In genomic region chr6:83006114-83006513, GRCm38 (mm10) we compare ENCODE assay signal across 24 mouse cellular contexts. TPM values are rescaled to one million over a fixed set of nuclear protein-coding genes. Genes with fewer than 3 reads are reported as not detected.
A peak's percentile ranks its signal among the peaks of the same experiment; 100 is the strongest.
DNase-seq lines count a peak whose midpoint lies in the region; ATAC-seq and TF ChIP-seq lines count a peak whose summit lies in the region.
"Had no signal": no experiment of that assay in that cellular context is flagged by ENCODE, and none has a peak within 500 bp of the region (broad histone marks: within the 10 kb centered on the region; RNA-seq: fewer than 3 reads in every experiment).

No protein-coding gene starts in this region.

- H3K4me1 ChIP-seq in megakaryocyte, embryonic 14.5 days = peaks cover 94% of the 10 kb centered on the region
- H3K4me1 ChIP-seq in forebrain, postnatal 0 days (ENCODE audit: insufficient read depth) = no peaks in the 10 kb centered on the region
- H3K4me1 ChIP-seq: forebrain, embryonic 15.5 days; limb, embryonic 12.5 days; midbrain, embryonic 15.5 days; neural tube, embryonic 15.5 days had no signal

- DNase-seq in gastrocnemius, adult 2 months = no peak
- no peak for DNase-seq in gastrocnemius, adult 18-20 months (ENCODE audit: low spot score)
- DNase-seq in Muller cell, postnatal 12 days (ENCODE audit: inconsistent ontology term) = peak; percentile 59
- no peak for DNase-seq in lung, postnatal 25 days (ENCODE audit: low spot score)
- DNase-seq in layer of hippocampus, adult 11-12 months (ENCODE audit: low spot score) = no peak
- DNase-seq in forebrain, postnatal 0 days = no peak
- DNase-seq: adrenal gland, adult 2 months; cerebellum, adult 9-11 months; heart, postnatal 10 days; kidney, postnatal 4 days; lung, adult 2 months; right cerebral cortex, postnatal 25 days had no signal

- H3K36me3 ChIP-seq in megakaryocyte, embryonic 14.5 days (replicated peaks; ENCODE audit: low read length) = no peaks in the 10 kb centered on the region
- no peaks in the 10 kb centered on the region for H3K36me3 ChIP-seq in forebrain, postnatal 0 days (ENCODE audit: insufficient read depth)
- H3K36me3 ChIP-seq: embryonic facial prominence, embryonic 12.5 days; forebrain, embryonic 15.5 days; kidney, embryonic 15.5 days; limb, embryonic 12.5 days; midbrain, embryonic 15.5 days; neural tube, embryonic 15.5 days had no signal

- no peak overlapping the region for H3K4me2 ChIP-seq in forebrain, postnatal 0 days (ENCODE audit: low read depth)
- H3K4me2 ChIP-seq: embryonic facial prominence, embryonic 12.5 days; forebrain, embryonic 15.5 days; heart, embryonic 11.5 days; hindbrain, embryonic 14.5 days; kidney, embryonic 15.5 days; limb, embryonic 12.5 days; midbrain, embryonic 15.5 days; neural tube, embryonic 15.5 days had no signal

- no peak overlapping the region for H3K9ac ChIP-seq in forebrain, postnatal 0 days
- H3K9ac ChIP-seq: embryonic facial prominence, embryonic 12.5 days; forebrain, embryonic 15.5 days; hindbrain, embryonic 14.5 days; kidney, embryonic 15.5 days; limb, embryonic 12.5 days; midbrain, embryonic 15.5 days; neural tube, embryonic 15.5 days had no signal

- H3K4me3 ChIP-seq in gastrocnemius, adult 2 months = no peak overlapping the region
- H3K4me3 ChIP-seq in megakaryocyte, embryonic 14.5 days (replicated peaks) = peak overlapping the region; percentile 17
- no peak overlapping the region for H3K4me3 ChIP-seq in forebrain, postnatal 0 days (ENCODE audit: low read depth, low read length)
- H3K4me3 ChIP-seq: embryonic facial prominence, embryonic 12.5 days; erythroblast, embryonic 14.5 days; forebrain, embryonic 15.5 days; kidney, embryonic 15.5 days; limb, embryonic 12.5 days; midbrain, embryonic 15.5 days; neural tube, embryonic 15.5 days had no signal

- ATAC-seq in granulocyte monocyte progenitor cell, adult 5-6 weeks (replicated peaks; ENCODE audit: poor library complexity, severe bottlenecking) = peak; percentile 64
- ATAC-seq in forebrain, postnatal 0 days = no peak
- ATAC-seq: forebrain, embryonic 15.5 days; midbrain, embryonic 15.5 days had no signal

- peak overlapping the region; percentile 48 for H3K27ac ChIP-seq in gastrocnemius, adult 2 months
- no peak overlapping the region for H3K27ac ChIP-seq in forebrain, postnatal 0 days (ENCODE audit: low read depth, low read length)
- H3K27ac ChIP-seq: embryonic facial prominence, embryonic 12.5 days; forebrain, embryonic 15.5 days; hindbrain, embryonic 14.5 days; kidney, embryonic 15.5 days; limb, embryonic 12.5 days; midbrain, embryonic 15.5 days; neural tube, embryonic 15.5 days; stomach, postnatal 0 days had no signal

- WGBS in forebrain, postnatal 0 days = 87% methylated on average over 6 of the region's 6 CpGs

- no peaks in the 10 kb centered on the region for H3K27me3 ChIP-seq in megakaryocyte, embryonic 14.5 days (replicated peaks)
- no peaks in the 10 kb centered on the region for H3K27me3 ChIP-seq in forebrain, postnatal 0 days (ENCODE audit: insufficient read depth, low read length)
- H3K27me3 ChIP-seq: embryonic facial prominence, embryonic 12.5 days; forebrain, embryonic 15.5 days; kidney, embryonic 15.5 days; limb, embryonic 12.5 days; midbrain, embryonic 15.5 days; neural tube, embryonic 15.5 days had no signal

- intact Hi-C loops in gastrocnemius, adult 2 months (cut with DNase I) = no loop called here

- TF ChIP-seq CTCF in gastrocnemius, adult 2 months (IDR thresholded peaks at IDR 0.05) = no peak
- TF ChIP-seq CTCF in forebrain, postnatal 0 days (IDR thresholded peaks at IDR 0.05; ENCODE audit: low read depth) = no peak

- H3K9me3 ChIP-seq in megakaryocyte, embryonic 14.5 days = no peaks in the 10 kb centered on the region
- no peaks in the 10 kb centered on the region for H3K9me3 ChIP-seq in forebrain, postnatal 0 days (ENCODE audit: low read length)
- H3K9me3 ChIP-seq: embryonic facial prominence, embryonic 12.5 days; forebrain, embryonic 15.5 days; kidney, embryonic 15.5 days; limb, embryonic 12.5 days; midbrain, embryonic 15.5 days; neural tube, embryonic 15.5 days had no signal

RNA-seq across cellular contexts. Expression of gene Dok1, which starts 27.2 kb away (rescaled TPM):
- total RNA-seq in gastrocnemius, adult 2 months (2021) = 1 to 10 TPM; 1.3 to 4.1 TPM
- total RNA-seq in gastrocnemius, adult 18-20 months (2021) = 1 to 10 TPM; 1.1 to 1.4 TPM
- total RNA-seq in granulocyte monocyte progenitor cell, adult 5-6 weeks (2014; fragmentation: Nextera tagmentation) = 18.7 and 25.8 TPM in 2 replicates
- total RNA-seq in granulocyte monocyte progenitor cell, adult 5-6 weeks (2017) = 9.0 and 16.1 TPM in 2 replicates
- 159 and 256 TPM in 2 replicates for polyA plus RNA-seq in megakaryocyte, embryonic 14.5 days (2012; ENCODE audit: insufficient read depth, low replicate concordance)
- total RNA-seq in forebrain, postnatal 0 days (2014; rRNA removed) = 3.3 and 3.6 TPM in 2 replicates
- polyA plus RNA-seq in forebrain, postnatal 0 days (2015; fragmentation: Nextera tagmentation; extraction: Ambion mirVana) = 1.4 and 1.5 TPM in 2 replicates

RNA-seq across cellular contexts. Expression of gene Loxl3, which starts 27.9 kb away (rescaled TPM):
- total RNA-seq in gastrocnemius, adult 2 months (2021) = 1 to 10 TPM; 2.1 to 3.5 TPM
- 1 to 10 TPM; 1.2 to 1.4 TPM for total RNA-seq in gastrocnemius, adult 18-20 months (2021)
- total RNA-seq in granulocyte monocyte progenitor cell, adult 5-6 weeks (2014; fragmentation: Nextera tagmentation) = 9.0 TPM in 1 of 2 replicates, not detected in the other
- 0.46 and 2.2 TPM in 2 replicates for total RNA-seq in granulocyte monocyte progenitor cell, adult 5-6 weeks (2017)
- 0.40 and 4.2 TPM in 2 replicates for polyA plus RNA-seq in megakaryocyte, embryonic 14.5 days (2012; ENCODE audit: insufficient read depth, low replicate concordance)
- 3.5 and 4.7 TPM in 2 replicates for total RNA-seq in forebrain, postnatal 0 days (2014; rRNA removed)
- 4.3 and 4.5 TPM in 2 replicates for polyA plus RNA-seq in forebrain, postnatal 0 days (2015; fragmentation: Nextera tagmentation; extraction: Ambion mirVana)

RNA-seq across cellular contexts. Expression of gene Aup1, which starts 48.2 kb away (rescaled TPM):
- 100 to 1,000 TPM in 1 of 2 experiments, 10 to 100 TPM in 1; 94.5 to 101 TPM for total RNA-seq in gastrocnemius, adult 2 months (2021)
- 100 to 1,000 TPM in 1 of 2 experiments, 10 to 100 TPM in 1; 94.0 to 101 TPM for total RNA-seq in gastrocnemius, adult 18-20 months (2021)
- 235 and 242 TPM in 2 replicates for total RNA-seq in granulocyte monocyte progenitor cell, adult 5-6 weeks (2014; fragmentation: Nextera tagmentation)
- total RNA-seq in granulocyte monocyte progenitor cell, adult 5-6 weeks (2017) = 120 and 136 TPM in 2 replicates
- polyA plus RNA-seq in megakaryocyte, embryonic 14.5 days (2012; ENCODE audit: insufficient read depth, low replicate concordance) = 1,695 and 4,915 TPM in 2 replicates
- total RNA-seq in forebrain, postnatal 0 days (2014; rRNA removed) = 85.9 and 146 TPM in 2 replicates
- 126 and 129 TPM in 2 replicates for polyA plus RNA-seq in forebrain, postnatal 0 days (2015; fragmentation: Nextera tagmentation; extraction: Ambion mirVana)

RNA-seq across cellular contexts. Expression of gene Htra2, which starts 49.0 kb away (rescaled TPM):
- total RNA-seq in gastrocnemius, adult 2 months (2021) = 10 to 100 TPM; 14.1 to 21.5 TPM
- 10 to 100 TPM; 15.3 to 17.4 TPM for total RNA-seq in gastrocnemius, adult 18-20 months (2021)
- 96.9 and 114 TPM in 2 replicates for total RNA-seq in granulocyte monocyte progenitor cell, adult 5-6 weeks (2014; fragmentation: Nextera tagmentation)
- 66.2 and 81.3 TPM in 2 replicates for total RNA-seq in granulocyte monocyte progenitor cell, adult 5-6 weeks (2017)
- 27.7 and 49.5 TPM in 2 replicates for polyA plus RNA-seq in megakaryocyte, embryonic 14.5 days (2012; ENCODE audit: insufficient read depth, low replicate concordance)
- 46.1 and 47.0 TPM in 2 replicates for total RNA-seq in forebrain, postnatal 0 days (2014; rRNA removed)
- 75.1 and 81.0 TPM in 2 replicates for polyA plus RNA-seq in forebrain, postnatal 0 days (2015; fragmentation: Nextera tagmentation; extraction: Ambion mirVana)

RNA-seq across cellular contexts. Expression of gene Dqx1, which starts 51.5 kb away (rescaled TPM):
- 1 to 10 TPM in 1 of 2 experiments, under 1 TPM in 1; 0.20 to 1.1 TPM for total RNA-seq in gastrocnemius, adult 2 months (2021)
- under 1 TPM; 0.27 to 0.45 TPM for total RNA-seq in gastrocnemius, adult 18-20 months (2021)
- total RNA-seq in granulocyte monocyte progenitor cell, adult 5-6 weeks (2014; fragmentation: Nextera tagmentation) = 0.81 and 2.4 TPM in 2 replicates
- 1.1 and 1.6 TPM in 2 replicates for total RNA-seq in granulocyte monocyte progenitor cell, adult 5-6 weeks (2017)
- polyA plus RNA-seq in megakaryocyte, embryonic 14.5 days (2012; ENCODE audit: insufficient read depth, low replicate concordance) = 0.22 TPM in 1 of 2 replicates, not detected in the other
- total RNA-seq in forebrain, postnatal 0 days (2014; rRNA removed) = 0.05 TPM in 1 of 2 replicates, not detected in the other
- 0.11 and 0.13 TPM in 2 replicates for polyA plus RNA-seq in forebrain, postnatal 0 days (2015; fragmentation: Nextera tagmentation; extraction: Ambion mirVana)
